Mouse (Mus musculus) layer of hippocampus, adult 8-10 months (tissue): ENCODE results near the gene Tmppe. TPM values are rescaled to one million over a fixed set of nuclear protein-coding genes. Genes with fewer than 3 reads are reported as not detected.
"Not testable (repeated sequence)": the region's sequence is repeated elsewhere in the genome, so short reads cannot be mapped to it uniquely, and the experiment has no call there.

Source experiments
- DNase-seq, 2 experiments: peaks; one replicate each; pipeline ENCODE4 v3.0.0; 2022; ENCODE audit warnings: low spot score in 2 of 2
- total RNA-seq, 4 experiments: library from RNA; stranded (reverse); gene quantifications; 2 replicates each; pipeline ENCODE4 v1.2.4; 2022

Gene Tmppe
- 10 to 100 TPM; 10.6 to 13.4 (median 12.4) TPM for total RNA-seq

- DNase-seq = peak; percentile 61 to 65
Measured at GRCm38 (mm10) chr9:114400949-114401684, at the start of gene Tmppe, which contains the start of gene Glb1. Tmppe (plus strand) TSS chr9:114401105. Glb1 (plus strand) TSS chr9:114401076.

DNA sequence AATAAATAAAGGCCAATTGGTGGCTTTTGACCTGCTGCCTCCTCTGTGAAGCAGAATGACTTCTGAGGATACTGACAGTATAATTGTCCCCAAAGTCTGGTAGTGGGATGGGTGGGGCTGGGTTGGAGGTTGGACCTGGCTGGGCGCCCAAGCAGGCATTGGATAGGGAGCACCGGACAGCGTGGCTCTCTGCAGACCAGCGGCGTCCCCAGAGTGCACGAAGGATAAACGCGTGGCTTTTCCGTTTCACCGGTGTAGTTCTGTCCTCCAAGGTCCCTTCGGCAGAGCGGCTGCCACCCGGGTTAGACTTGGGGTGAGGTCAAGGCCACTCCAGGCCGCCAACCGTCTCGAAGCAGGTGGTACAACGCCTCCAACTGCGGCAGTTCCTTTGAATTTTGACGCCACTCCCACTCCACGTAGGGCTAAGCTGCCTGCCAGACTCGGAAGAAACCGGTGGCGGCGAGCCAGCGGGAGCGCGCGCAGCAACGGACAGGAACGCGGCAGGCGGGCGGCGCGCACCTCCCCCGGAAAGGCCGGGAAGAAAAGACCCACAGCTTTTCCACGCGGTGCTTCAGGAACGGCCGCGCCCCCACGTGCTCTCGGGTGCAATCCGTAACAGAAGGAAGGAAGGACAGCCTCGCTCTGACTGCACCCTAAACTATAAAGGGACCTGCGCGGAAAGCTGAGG, 33.0 kb upstream of the Tmppe start:
- peak; percentile 52 to 78 for DNase-seq

DNA sequence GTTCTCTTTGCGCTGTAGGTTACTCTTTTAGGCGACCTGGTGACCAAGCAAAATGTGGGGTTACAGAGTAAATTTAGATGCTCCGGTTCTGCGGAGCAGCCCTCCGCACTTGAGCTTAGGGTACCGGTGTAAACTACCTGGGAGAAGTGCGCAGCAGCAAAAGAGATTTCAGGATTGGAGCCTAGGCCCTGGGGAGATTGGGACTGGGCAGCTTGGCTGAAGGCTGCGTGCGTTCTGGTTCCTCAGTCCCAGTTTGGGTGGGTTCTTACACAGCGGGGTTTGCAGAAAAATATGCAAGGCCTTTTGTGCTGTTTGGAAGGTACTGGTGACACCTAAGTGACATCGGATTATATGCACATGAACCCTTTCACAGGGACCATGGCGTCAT, 32.4 kb upstream of the Tmppe start:
- no peak for DNase-seq

DNA sequence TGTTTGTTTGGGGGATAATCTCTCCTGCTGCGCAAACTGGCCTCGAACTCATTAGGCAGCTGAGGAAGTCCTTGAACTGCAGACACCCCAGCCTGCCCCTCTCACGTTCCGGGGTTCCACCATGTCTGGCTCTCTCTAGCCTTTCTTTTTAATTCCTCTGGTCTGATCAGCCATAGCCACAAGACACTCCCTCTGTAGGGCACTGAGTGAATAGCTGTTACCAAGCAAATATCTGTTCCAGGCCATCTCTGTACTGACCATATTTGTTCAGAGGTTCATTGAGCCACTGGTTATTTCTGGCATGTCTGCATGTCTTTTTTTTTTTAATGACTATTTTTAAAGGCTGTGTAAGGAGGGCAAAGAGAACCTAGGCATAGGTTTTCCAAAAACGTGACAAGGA, 31.5 kb upstream of the Tmppe start:
- not testable (repeated sequence) for DNase-seq

DNA sequence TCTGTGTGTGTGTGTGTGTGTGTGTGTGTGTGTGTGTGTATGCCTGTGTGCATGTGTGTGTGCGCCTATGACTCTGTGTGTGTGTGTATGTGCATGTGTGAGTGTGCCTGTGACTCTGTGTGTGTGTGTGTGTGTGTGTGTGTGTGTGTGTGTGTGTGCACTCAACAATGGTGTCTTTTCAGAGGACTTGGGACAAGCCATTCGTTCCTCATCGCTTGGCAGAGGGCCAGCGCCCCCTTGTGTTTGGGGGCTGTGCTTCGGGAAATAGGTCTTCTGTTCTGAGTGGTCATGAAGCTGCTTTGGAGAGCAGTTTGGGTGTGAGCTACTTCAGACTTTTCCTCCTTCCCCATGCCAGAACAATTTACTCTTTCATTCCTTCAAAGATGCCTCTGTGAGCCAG, 29.2 kb upstream of the Tmppe start:
- DNase-seq = not testable (repeated sequence)

DNA sequence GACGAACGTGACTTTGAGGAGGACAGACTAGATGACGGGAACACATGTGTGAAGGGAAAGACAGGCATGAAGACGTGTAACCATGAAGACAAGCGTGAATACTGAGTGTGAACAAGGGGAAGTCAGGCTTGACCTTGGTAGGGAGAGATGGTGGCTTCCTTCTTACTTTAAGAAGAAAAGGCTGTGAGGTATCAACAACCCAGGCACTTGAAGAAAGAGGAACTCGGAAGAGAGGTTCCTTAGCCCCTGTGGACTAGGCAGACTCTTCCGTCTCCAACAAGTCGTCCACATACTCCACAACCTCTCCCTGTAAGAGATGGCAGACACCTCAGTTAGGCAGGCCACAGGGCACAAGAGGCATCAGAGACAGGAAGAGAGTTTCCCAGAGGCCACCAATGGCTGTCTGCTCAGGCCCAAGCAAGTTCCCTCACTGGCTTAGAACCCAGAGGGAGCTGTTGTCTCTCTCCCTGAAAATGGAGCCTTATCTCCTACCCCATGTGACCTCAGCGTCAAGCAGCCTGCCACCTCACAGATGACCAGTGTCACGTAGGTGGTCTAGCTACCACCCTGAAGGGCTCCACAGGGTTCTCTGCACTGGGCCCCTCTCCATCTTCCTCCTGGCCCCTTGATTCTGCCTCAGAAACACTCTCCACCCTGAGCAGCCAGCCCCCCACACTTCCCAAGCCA, 25.5 kb upstream of the Tmppe start:
- DNase-seq = no peak

DNA sequence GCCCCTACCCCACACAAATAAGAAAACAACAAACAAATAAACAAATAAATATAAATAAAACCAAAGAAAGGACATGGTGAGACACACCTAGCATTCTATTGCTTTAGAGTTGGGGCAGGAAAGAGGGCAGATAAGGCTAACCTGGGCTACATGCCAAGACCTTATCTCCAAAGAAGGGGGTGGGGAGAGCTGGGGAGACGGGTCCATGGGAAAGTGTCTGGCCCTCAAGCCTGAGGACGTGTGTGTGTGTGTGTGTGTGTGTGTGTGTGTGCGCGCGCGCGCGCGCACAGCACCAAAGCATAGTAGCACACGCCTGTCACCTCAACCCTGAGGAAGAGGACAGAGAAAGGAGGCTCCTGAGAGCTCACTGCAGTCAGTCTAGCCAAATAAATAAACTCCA, 23.7 kb upstream of the Tmppe start:
- no peak for DNase-seq

DNA sequence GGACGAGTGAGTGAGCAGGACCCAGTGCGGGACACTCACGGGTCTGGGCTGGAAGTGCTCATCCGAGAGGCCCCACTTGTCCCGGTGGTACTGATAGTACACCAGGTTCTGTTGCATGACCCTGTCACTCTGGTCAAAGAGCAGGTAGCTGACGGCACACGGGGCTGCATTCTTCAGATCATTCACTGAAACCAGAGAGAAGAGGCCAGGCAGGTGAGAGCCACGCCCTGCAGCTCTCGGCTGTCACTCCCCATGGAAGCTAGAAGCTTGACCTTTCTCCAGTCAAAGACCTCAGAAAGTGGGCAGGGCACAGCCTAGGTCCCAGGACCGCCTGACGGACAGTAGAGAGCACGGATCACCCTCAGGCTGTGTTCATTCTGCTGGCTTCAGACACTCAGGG, 21.0 kb upstream of the Tmppe start:
- no peak for DNase-seq

GRCm38 (mm10) chr9:114380881-114381733, 19.8 kb upstream of the Tmppe start:
- no peak for DNase-seq

GRCm38 (mm10) chr9:114382936-114383710, 17.8 kb upstream of the Tmppe start:
- DNase-seq = no peak

DNA sequence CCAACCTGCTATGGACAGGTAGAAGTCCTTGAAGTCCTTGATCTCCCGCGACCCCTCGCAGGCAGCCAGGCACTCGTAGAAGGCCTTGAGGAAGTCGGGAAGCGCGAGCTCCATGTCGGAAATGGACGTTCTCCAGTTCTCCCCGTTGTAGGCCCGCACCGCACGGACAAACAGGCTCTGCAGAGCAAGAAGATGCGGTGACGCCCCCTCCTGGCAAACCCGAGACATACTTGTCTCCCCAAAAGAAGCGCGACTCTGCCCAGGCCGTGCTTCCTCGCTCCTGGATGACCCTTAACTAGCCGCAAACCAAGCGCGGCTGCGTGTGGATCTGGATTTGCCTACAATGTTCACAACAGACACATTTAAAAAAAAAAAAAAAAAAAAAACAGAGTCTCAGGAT, 16.2 kb upstream of the Tmppe start:
- no peak for DNase-seq

GRCm38 (mm10) chr9:114385160-114385559, 15.7 kb upstream of the Tmppe start:
- DNase-seq = no peak

DNA sequence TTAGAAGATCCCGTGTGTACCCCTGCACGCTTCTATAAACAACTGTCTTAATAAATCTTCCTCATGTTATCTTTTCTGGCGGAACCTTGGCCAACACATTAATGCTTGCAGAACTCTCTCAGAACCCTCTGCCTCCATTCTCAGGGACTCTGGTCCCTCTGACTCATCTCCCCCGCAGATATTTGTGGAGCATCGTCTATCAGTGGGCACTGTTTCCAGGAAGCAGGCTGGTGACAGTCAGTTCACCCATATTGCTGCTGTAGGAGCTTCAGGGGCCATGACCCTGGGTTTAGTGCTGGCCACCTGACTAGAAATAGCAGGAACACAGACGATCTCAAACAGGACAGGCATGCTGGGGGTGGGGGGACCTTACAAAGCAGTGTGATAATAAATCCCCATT, 13.8 kb upstream of the Tmppe start:
- no peak for DNase-seq

GRCm38 (mm10) chr9:114388288-114388687, 12.6 kb upstream of the Tmppe start:
- no peak for DNase-seq

- DNase-seq = no peak
Measured at GRCm38 (mm10) chr9:114388701-114389370, 12.1 kb upstream of the Tmppe start.

DNA sequence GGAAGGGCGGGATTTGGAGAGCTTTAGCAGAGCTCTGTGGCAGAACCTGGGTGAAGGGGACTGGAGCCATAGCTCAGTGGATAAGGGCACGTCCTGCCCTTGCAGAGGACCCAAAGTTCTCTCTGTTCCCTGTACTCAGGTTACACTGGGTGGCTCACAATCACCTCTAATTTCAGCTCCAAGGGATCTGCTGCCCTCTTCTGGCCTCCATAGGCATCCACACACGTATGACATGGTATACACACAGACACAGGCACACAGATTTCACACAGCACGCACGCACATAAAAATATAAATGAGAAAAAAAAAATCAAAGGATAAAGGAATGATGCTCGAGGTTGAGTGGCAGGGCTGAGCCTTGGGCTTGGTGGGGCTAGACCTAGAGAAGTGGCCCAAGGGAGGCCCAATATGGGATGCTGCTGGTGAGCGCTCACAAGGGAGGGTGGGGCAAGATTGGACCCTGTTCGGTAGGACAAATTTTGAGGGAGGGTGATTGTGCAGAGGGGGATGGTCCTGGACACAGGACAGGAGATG, 11.5 kb upstream of the Tmppe start:
- DNase-seq = no peak

- DNase-seq = peak in 1 of 2 experiments; percentile 27
Measured at GRCm38 (mm10) chr9:114389905-114390748, 10.8 kb upstream of the Tmppe start, which contains the start of gene Crtap. Crtap (minus strand) TSS chr9:114390675.

- DNase-seq = no peak
Measured at GRCm38 (mm10) chr9:114390749-114391075, 10.2 kb upstream of the Tmppe start.

DNA sequence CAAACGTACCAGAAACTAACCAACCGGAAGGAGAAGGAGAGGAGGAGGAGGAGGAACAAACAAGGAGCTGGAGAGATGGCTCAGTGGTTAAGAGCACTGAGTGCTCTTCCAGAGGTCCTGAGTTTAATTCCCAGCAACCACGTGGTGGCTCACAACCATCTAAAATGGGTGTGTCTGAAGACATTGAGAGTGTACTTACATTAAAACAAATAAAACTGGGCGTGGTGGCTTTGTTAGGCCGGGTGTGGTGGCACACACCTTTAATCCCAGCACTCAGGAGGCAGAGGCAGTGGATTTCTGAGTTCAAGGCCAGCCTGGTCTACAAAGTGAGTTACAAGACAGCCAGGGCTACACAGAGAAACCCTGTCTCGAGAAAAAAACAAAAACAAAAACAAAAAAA, 6.8 kb upstream of the Tmppe start:
- DNase-seq = not testable (repeated sequence)
